Mouse (Mus musculus) heart, adult 11 months (tissue): ENCODE measurements around the gene Apbb2.

Source experiments
- DNase-seq: peaks from one replicate; pipeline ENCODE4 v3.0.0; 2022

Apbb2 gene

GRCm38 (mm10) chr5:66468331-66469001 is 150.1 kb downstream of the Apbb2 start:
- DNase-seq, result no peak

- DNase-seq, result peak; percentile 75
These were observed 155.9 kb downstream of the Apbb2 start for GRCm38 (mm10) chr5:66462665-66463064.

DNA sequence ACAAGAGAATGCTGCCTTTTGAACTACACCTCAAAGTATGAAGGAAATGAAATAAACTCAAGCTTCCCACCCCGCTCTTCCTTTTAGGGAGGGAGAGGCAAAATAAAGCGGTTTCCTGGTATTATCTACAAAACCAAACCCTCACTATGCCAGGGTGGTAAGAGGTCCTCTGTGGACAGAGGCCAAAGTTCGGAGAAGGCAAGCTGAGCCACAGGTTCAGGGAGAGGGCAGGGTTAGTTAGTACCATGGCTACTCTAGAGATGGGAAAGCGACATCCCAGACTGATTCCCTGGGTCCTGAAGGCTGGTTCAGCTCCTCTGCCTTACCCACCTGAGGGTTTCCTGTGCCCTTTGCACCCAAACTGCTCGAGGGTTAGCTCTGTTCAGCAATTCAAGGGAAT is 159.7 kb downstream of the Apbb2 start:
- peak; percentile 93 for DNase-seq

GRCm38 (mm10) chr5:66455271-66455670 is 163.3 kb downstream of the Apbb2 start:
- peak; percentile 71 for DNase-seq

DNA sequence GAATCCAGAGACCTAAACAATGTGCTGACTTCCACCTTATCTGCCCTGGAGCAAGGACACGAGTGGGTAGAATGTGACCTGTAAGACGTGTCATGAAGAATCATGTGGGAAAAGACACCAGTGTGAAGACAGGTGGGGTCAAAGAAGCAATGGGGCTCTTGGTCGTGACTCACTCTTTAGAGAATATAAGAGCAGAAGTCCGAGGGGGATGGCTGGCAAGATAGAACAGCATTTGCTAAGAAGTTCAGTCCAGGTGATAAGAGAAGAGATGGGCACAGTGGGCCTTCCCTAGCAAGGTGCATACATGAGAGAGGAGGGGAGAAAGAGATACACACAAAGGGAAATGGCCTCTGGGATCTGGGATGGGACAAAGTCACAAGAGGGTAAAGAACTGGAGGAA is 163.8 kb downstream of the Apbb2 start:
- DNase-seq, result peak; percentile 62

- DNase-seq, result no peak
These were observed 165.5 kb downstream of the Apbb2 start for GRCm38 (mm10) chr5:66453106-66453505.

- DNase-seq, result no peak
These were observed 167.0 kb downstream of the Apbb2 start for GRCm38 (mm10) chr5:66451561-66451960.

DNA sequence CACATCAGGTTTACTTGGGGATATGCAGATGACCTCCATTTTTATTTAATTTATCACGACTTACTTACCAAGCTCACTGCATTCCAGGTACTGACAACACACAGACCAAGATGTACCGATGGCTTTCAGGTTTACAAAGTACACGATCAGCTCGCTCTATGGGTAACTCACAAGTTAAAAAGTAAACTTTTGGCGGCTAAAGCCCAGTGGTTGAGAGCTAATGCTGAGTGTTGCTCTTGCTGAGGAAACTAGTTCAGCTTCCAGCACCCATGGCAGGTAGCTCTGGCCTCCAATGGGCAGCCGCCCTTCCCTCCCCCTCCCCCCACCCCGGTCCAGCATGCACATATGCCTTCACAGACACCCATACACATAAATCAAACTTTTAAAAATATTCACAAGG is 173.1 kb downstream of the Apbb2 start:
- DNase-seq, result no peak

DNA sequence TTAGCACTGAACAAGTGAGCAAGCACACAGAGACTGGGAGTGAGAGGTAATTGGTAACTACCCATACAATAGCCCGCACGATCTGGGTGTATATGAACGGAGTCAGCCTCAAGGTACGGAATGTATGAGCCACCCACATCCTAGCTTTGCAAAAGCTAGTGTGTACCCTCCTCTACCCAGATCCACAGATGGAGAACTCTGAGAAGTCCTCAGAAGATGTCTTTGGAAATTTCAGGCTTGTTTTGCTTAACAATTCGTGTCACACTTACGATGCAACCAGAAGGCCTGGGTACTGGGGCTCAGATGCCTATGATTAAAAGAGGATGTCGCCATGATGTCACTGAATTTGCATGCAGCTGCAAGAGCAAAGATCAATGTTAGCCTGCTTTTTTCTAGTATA is 176.3 kb downstream of the Apbb2 start:
- DNase-seq, result peak; percentile 67

- peak; percentile 50 for DNase-seq
These were observed 181.8 kb downstream of the Apbb2 start for GRCm38 (mm10) chr5:66436791-66437246.

- DNase-seq, result no peak
These were observed 183.4 kb downstream of the Apbb2 start for GRCm38 (mm10) chr5:66435158-66435557.

- DNase-seq, result peak; percentile 13
These were observed 189.5 kb downstream of the Apbb2 start for GRCm38 (mm10) chr5:66429076-66429475.

- no peak for DNase-seq
These were observed 190.5 kb downstream of the Apbb2 start for GRCm38 (mm10) chr5:66428071-66428470.

- DNase-seq, result peak; percentile 84
These were observed 194.7 kb downstream of the Apbb2 start for GRCm38 (mm10) chr5:66423909-66424308.

GRCm38 (mm10) chr5:66423466-66423865 is 195.1 kb downstream of the Apbb2 start:
- DNase-seq, result peak; percentile 71

DNA sequence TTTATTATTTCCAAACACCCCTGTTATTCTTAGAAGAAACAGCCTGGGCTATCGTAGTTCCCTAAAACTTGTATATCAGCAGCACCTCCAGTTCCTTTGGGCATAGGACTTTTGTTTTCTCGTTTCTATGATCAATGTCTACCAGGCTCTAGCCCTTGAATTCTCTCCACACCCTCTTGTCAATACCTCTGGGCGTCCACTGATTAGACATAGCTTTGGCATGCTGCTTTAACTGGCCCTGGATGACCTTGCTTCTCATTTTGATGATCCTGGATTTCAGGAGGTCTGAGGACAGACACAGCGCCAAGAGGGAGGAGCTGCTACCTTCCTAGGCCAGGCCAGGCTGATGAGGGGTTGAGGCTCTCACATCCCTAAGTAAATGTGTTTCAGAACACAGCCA is 196.6 kb downstream of the Apbb2 start:
- DNase-seq, result peak; percentile 96

- peak; percentile 91 for DNase-seq
These were observed 197.4 kb downstream of the Apbb2 start for GRCm38 (mm10) chr5:66421230-66421629.

GRCm38 (mm10) chr5:66420011-66420410 is 198.6 kb downstream of the Apbb2 start:
- DNase-seq, result peak; percentile 87

DNA sequence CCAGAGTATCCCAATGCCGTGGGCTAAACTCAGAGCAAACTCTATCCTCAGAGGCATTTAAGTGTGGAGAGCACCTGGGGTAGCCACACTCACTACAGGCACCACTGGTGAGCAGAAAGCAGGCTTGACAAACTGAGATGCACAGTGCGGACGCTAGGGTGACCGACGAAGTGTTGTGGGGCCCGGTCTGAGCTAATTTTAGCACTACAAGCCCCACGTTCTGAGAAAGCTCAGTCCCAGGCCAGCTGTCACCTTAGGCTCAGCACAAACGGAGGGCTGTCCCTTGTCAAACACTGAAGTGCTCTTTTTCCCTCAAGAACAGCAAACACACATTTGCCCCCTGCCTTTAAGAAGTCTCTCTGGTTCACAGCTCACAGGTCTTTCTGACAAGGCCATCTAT is 201.3 kb downstream of the Apbb2 start:
- peak; percentile 93 for DNase-seq

DNA sequence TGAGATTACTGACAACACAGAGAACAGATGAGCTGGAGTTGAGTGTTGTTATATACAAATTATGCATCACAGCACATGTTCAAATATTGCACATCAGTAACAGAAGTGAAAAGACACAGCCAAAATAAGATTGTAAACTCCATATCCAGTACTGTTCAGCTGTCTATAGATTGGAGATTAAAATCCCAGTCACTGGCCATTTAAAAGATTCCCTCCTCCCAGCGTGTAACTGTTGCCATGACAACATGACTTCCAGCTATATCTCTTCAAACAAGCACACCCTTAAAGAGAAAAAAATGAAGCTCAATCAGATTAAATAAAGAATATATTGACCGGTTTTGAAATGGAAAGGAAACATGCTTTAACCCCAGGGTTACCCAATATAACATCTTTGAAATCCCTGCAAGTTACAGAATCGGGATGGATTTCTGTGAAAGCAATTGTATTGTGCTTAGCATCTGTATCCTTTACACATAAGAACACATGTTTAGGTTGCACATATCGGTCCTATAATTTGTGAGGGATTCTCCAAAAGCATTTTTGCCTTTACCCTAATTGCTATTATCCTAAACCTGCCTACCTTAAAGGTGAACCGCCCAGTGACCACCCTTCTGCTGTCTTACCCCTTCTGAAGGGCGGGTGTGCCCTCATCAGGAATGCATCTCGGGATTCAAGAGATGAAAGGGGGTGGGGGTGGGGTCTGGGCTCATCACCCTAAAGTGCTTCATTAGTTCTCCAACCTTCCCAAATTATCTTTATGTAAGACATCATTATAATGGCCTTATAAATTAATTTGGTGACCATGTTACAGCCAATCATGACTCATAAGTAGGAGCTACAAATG is 202.7 kb downstream of the Apbb2 start:
- peak; percentile 36 for DNase-seq

- peak; percentile 13 for DNase-seq
These were observed 203.4 kb downstream of the Apbb2 start for GRCm38 (mm10) chr5:66415033-66415697.

DNA sequence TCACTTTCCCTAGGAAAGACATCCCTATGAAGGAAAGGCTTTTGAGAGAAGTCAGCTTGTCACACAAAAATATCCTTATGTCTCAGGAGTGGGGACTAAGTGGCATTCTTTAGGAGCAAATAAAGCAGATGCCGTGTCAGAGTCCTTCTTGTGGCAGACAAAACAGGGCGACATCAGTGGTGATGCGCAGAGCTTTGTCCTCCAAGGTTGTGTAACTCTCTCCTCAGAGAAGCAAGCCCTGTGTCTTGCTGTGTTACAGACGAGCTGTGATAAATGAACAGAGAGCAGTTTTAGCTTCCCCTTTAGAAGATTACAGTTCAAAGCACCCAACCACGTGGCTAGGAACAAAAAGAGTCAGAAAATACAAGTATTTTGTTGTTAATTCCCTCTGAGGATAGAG is 205.2 kb downstream of the Apbb2 start:
- peak; percentile 44 for DNase-seq

DNA sequence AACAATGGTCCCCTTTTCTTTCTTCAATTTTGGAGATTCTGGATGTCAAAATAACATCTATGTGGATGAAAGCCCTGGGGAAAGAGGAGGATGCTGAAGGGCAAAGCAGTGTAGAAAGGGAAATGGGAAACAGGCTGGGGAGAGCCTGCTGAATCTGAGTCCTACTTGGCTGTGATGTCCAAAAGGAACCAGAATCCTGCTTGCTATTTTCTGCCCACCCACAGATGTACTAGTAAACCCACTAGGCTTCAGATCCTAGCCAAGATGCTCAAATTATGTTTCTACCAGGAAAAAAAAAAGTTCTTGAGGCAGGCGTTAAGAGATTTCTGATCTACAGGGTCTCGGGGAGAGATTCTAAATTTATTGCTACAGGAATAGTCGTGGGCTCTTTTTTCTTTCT is 205.8 kb downstream of the Apbb2 start:
- peak; percentile 83 for DNase-seq

DNA sequence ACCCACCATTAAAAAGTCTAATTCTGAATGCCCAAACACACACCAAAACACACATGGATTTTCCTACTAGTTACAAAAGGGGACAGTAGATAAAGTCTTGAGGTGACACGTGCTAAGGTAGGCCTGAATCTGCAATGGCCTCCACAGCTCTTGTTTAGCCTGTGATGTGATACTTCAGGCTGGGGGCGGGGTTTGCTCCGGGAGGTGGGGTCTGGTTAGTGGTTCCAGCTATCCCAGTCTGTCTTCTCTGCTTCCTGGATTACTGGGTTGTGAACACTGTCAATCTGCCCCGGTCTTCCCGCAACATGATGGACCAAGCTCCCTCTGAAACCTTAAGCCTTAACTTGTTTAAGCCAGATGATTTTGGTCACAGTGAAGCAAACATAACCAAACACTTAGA is 210.0 kb downstream of the Apbb2 start:
- DNase-seq, result peak; percentile 79
